ENCODE assay signal across 24 mouse cellular contexts in the genomic region with DNA sequence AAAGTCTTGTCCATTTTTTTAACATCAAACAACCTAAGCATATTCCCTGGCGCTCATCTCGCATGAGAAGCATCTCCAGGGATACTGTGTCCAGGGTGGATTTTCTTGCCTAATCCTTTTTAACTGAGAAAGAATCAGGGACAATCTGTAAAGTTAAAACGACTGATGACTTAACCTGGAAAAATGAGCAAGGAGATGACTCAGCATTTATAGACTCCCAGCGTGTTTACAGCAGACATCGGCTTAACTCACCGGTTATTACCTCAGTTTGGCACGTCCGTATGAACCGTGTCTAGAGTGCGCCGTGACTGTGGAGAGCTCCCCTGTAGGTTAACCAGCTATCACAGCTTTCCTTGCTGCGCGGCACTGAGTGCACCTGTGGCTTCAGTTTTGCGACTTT.
DNase-seq lines count a peak whose midpoint lies in the region; ATAC-seq and TF ChIP-seq lines count a peak whose summit lies in the region.
"Had no signal": no experiment of that assay in that cellular context is flagged by ENCODE, and none has a peak within 500 bp of the region (broad histone marks: within the 10 kb centered on the region; RNA-seq: fewer than 3 reads in every experiment).

No protein-coding gene starts in this region.

- no peak for TF ChIP-seq RAD21 in CH12.LX (IDR thresholded peaks at IDR 0.05; ENCODE audit: low read depth, low read length)
- TF ChIP-seq RAD21 in MEL (IDR thresholded peaks at IDR 0.05; ENCODE audit: low read depth, low read length): no peak

- H3K9me3 ChIP-seq in CH12.LX (replicated peaks; ENCODE audit: low read length) (no peaks in the 10 kb centered on the region), MEL (replicated peaks; ENCODE audit: insufficient read depth, low read length) (no peaks in the 10 kb centered on the region)
- H3K9me3 ChIP-seq in midbrain, embryonic 15.5 days: no peaks in the 10 kb centered on the region
- H3K9me3 ChIP-seq: embryonic facial prominence, embryonic 10.5 days; embryonic facial prominence, embryonic 12.5 days; forebrain, embryonic 13.5 days; forebrain, embryonic 15.5 days had no signal

- H3K4me1 ChIP-seq in CH12.LX (ENCODE audit: control insufficient read depth in 1 of 2, insufficient read depth in 2 of 2) (peaks cover 0 to 2% of the 10 kb centered on the region in 2 experiments; a peak in 1 of 4 replicates), MEL (ENCODE audit: control insufficient read depth in 1 of 2, insufficient read depth in 2 of 2, low read length in 2 of 2) (no peaks in the 10 kb centered on the region; a peak in 1 of 4 replicates)
- no peaks in the 10 kb centered on the region for H3K4me1 ChIP-seq in midbrain, embryonic 15.5 days
- H3K4me1 ChIP-seq: embryonic facial prominence, embryonic 10.5 days; embryonic facial prominence, embryonic 12.5 days; forebrain, embryonic 13.5 days; forebrain, embryonic 15.5 days had no signal

- no peak for DNase-seq in CH12.LX (ENCODE audit: extremely low read depth)
- no peak for DNase-seq in MEL (ENCODE audit: low read depth, low spot score)
- DNase-seq in R1 (ENCODE audit: low read depth, low spot score): peak; percentile 31
- DNase-seq in kidney, postnatal 4 days: no peak
- no peak for DNase-seq in spleen, postnatal 14 days (ENCODE audit: low spot score in 2 of 2)
- no peak for DNase-seq in embryo, embryonic 10.5 days (ENCODE audit: low spot score)
- DNase-seq: adrenal gland, adult 8-10 months; adrenal gland, postnatal 25 days; B cell, adult 2 months; cerebellum, adult 11 months; cerebellum, adult 18-20 months; cerebellum, adult 8-10 months; cerebellum, adult 9-11 months; cerebellum, postnatal 14 days; cerebellum, postnatal 36 days had no signal

- dilution Hi-C loops in CH12.LX (cut with MboI; ENCODE audit: extremely low pct_ligation_motif_present, extremely low pct_unique_long_range_greater_than_20kb, low sequenced_read_pairs): no loop called here

- TF ChIP-seq CTCF in CH12.LX (conservative IDR thresholded peaks at IDR 0.05 in 1 of 2, IDR thresholded peaks at IDR 0.05 in 1 of 2; ENCODE audit: low read depth in 2 of 2, low read length in 2 of 2) (no peak), MEL (IDR thresholded peaks at IDR 0.05 in 2 of 3, conservative IDR thresholded peaks at IDR 0.05 in 1 of 3; ENCODE audit: control insufficient read depth in 1 of 3, insufficient read depth in 1 of 3, low read depth in 2 of 3, low read length in 3 of 3, poor library complexity in 1 of 3, severe bottlenecking in 1 of 3) (no peak)

- no peaks in the 10 kb centered on the region for H3K27me3 ChIP-seq in CH12.LX (replicated peaks)
- no peaks in the 10 kb centered on the region for H3K27me3 ChIP-seq in MEL (ENCODE audit: control insufficient read depth in 1 of 2, insufficient read depth in 2 of 2, low read length in 2 of 2)
- H3K27me3 ChIP-seq in midbrain, embryonic 15.5 days (replicated peaks): no peaks in the 10 kb centered on the region
- H3K27me3 ChIP-seq: embryonic facial prominence, embryonic 12.5 days; forebrain, embryonic 13.5 days; forebrain, embryonic 15.5 days; Patski had no signal

- 81% methylated on average over 14 of the region's 14 CpGs for WGBS in midbrain, embryonic 15.5 days

- TF ChIP-seq POLR2A in CH12.LX (IDR thresholded peaks at IDR 0.05; ENCODE audit: low read depth, low read length) (no peak), MEL (IDR thresholded peaks at IDR 0.05; ENCODE audit: control insufficient read depth in 1 of 2, insufficient read depth in 1 of 2, low read depth in 1 of 2, low read length in 2 of 2, poor library complexity in 1 of 2) (no peak)

- H3K27ac ChIP-seq in CH12.LX (ENCODE audit: insufficient read depth, low read depth) (no peak overlapping the region), MEL (ENCODE audit: control insufficient read depth, low read depth, low read length) (no peak overlapping the region)
- H3K27ac ChIP-seq in midbrain, embryonic 15.5 days: no peak overlapping the region
- H3K27ac ChIP-seq: embryonic facial prominence, embryonic 10.5 days; embryonic facial prominence, embryonic 12.5 days; forebrain, embryonic 13.5 days; forebrain, embryonic 15.5 days had no signal

- H3K9ac ChIP-seq in CH12.LX (ENCODE audit: insufficient read depth, low read depth) (no peak overlapping the region; the same call in 1 of the 2 replicates), MEL (ENCODE audit: control insufficient read depth, low read depth, low read length, poor library complexity, severe bottlenecking) (no peak overlapping the region)
- no peak overlapping the region for H3K9ac ChIP-seq in midbrain, embryonic 15.5 days
- H3K9ac ChIP-seq: embryonic facial prominence, embryonic 12.5 days; forebrain, embryonic 13.5 days; forebrain, embryonic 15.5 days had no signal

- H3K36me3 ChIP-seq in CH12.LX (replicated peaks in 1 of 2; ENCODE audit: control insufficient read depth in 1 of 2, insufficient read depth in 1 of 2, low read length in 1 of 2): peaks cover 0 to 2% of the 10 kb centered on the region in 2 experiments
- H3K36me3 ChIP-seq in MEL (ENCODE audit: control insufficient read depth in 1 of 2, insufficient read depth in 2 of 2, low read length in 2 of 2): peaks cover 0 to 2% of the 10 kb centered on the region in 2 experiments; a peak in 3 of 4 replicates
- 0 out of 2 replicates have a peak, but pooled peaks cover 2% of the 10 kb centered on the region for H3K36me3 ChIP-seq in midbrain, embryonic 15.5 days (replicated peaks)
- H3K36me3 ChIP-seq: G1E had no signal

- no peak for ATAC-seq in midbrain, embryonic 15.5 days (replicated peaks)
- ATAC-seq: activated CD4-positive, CD25-positive, alpha-beta regulatory T cell, adult 4 months; CD4-positive, CD25-positive, alpha-beta regulatory T cell, adult 4 months; forebrain, embryonic 13.5 days; forebrain, embryonic 15.5 days; Patski had no signal

- in situ Hi-C loops in CH12.LX (cut with MboI; ENCODE audit: low pct_ligation_motif_present, low pct_unique_long_range_greater_than_20kb, low sequenced_read_pairs): no loop called here

- H3K79me2 ChIP-seq in CH12.LX (replicated peaks; ENCODE audit: control insufficient read depth, extremely low read depth, insufficient read depth, poor library complexity, severe bottlenecking): no peaks in the 10 kb centered on the region
- H3K79me2 ChIP-seq in MEL (ENCODE audit: control insufficient read depth, insufficient read depth, low read length, poor library complexity): no peaks in the 10 kb centered on the region

- peak overlapping the region in 1 of 3 experiments; percentile 13 for H3K4me3 ChIP-seq in CH12.LX (replicated peaks in 1 of 3; ENCODE audit: low read depth in 2 of 3, low read length in 2 of 3, poor library complexity in 1 of 3)
- no peak overlapping the region for H3K4me3 ChIP-seq in MEL (ENCODE audit: control insufficient read depth in 1 of 2, insufficient read depth in 1 of 2, low read depth in 2 of 2, low read length in 2 of 2)
- no peak overlapping the region for H3K4me3 ChIP-seq in midbrain, embryonic 15.5 days
- H3K4me3 ChIP-seq: embryonic facial prominence, embryonic 10.5 days; embryonic facial prominence, embryonic 12.5 days; forebrain, embryonic 13.5 days; forebrain, embryonic 15.5 days had no signal

- H3K4me2 ChIP-seq in CH12.LX (ENCODE audit: insufficient read depth, low read depth, poor library complexity, severe bottlenecking): peak overlapping the region; percentile 64
- no peak overlapping the region for H3K4me2 ChIP-seq in midbrain, embryonic 15.5 days
- H3K4me2 ChIP-seq: embryonic facial prominence, embryonic 12.5 days; forebrain, embryonic 13.5 days; forebrain, embryonic 15.5 days had no signal

- no peak for TF ChIP-seq EP300 in CH12.LX (IDR thresholded peaks at IDR 0.05; ENCODE audit: low read length)
- no peak for TF ChIP-seq EP300 in MEL (IDR thresholded peaks at IDR 0.05; ENCODE audit: low read depth in 1 of 2, low read length in 2 of 2)

TF ChIP-seq in CH12.LX, 34 proteins besides CTCF, POLR2A, EP300 and RAD21:
- TF ChIP-seq ZKSCAN1 (IDR thresholded peaks at IDR 0.05; ENCODE audit: borderline replicate concordance, low read depth, low read length): no peak
- TF ChIP-seq MAFK (IDR thresholded peaks at IDR 0.05; ENCODE audit: insufficient replicate concordance, low read length): peak; percentile 92

TF ChIP-seq in MEL, 35 proteins besides CTCF, POLR2A, EP300 and RAD21:
- TF ChIP-seq MAFK (IDR thresholded peaks at IDR 0.05; ENCODE audit: borderline replicate concordance, low read depth, low read length): peak; percentile 43; the same call in 1 of the 2 replicates
- TF ChIP-seq POLR2AphosphoS2 (IDR thresholded peaks at IDR 0.05; ENCODE audit: low read length): no peak
